In the genomic region with DNA sequence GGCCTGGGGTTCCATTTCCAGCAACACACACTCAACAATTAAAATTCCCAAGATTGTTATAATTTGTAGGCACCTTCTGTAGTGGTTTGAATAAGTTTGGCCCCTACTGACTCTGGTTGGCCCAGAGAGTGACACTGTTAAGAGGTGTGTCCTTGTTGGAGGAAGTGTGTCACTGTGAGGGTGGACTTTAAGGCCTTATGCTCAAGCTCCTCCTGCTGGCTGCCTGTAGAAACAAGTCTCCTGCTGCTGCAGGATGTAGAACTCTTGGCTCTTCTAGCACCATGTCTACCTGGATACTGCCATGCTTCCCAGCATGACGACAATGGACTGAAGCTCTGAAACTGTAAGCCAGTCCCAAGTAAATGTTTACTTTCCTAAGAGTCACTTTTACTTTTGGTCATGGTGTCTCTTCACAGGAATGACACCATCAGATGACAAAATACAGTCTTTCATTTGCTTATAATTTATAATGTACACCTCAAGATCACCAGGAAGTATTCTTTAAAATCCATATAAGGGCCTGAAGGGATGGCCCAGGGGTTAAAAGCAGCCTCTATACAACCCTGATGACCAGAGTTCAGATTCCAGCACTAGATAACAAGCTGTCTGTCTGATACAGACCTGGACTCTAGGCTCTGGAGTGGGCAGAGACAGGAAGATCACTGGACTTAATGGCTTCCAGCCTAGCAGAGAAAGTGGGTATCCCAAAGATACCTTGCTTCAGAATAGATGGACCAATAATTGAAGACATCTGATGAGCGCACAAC, we compare ENCODE assay signal across 14 mouse cellular contexts. TPM values are rescaled to one million over a fixed set of nuclear protein-coding genes. Genes with fewer than 3 reads are reported as not detected.
DNase-seq lines count a peak whose midpoint lies in the region; ATAC-seq and TF ChIP-seq lines count a peak whose summit lies in the region.
"Had no signal": no experiment of that assay in that cellular context is flagged by ENCODE, and none has a peak within 500 bp of the region (broad histone marks: within the 10 kb centered on the region; RNA-seq: fewer than 3 reads in every experiment).

No protein-coding gene starts in this region.

- H3K36me3 ChIP-seq in liver, adult 2 months (ENCODE audit: control insufficient read depth, insufficient read depth, low read length): peaks cover 71% of the 10 kb centered on the region
- peaks cover 69% of the 10 kb centered on the region for H3K36me3 ChIP-seq in liver, embryonic 11.5 days (ENCODE audit: control insufficient read depth, insufficient read depth, low read length)
- peaks cover 71% of the 10 kb centered on the region for H3K36me3 ChIP-seq in liver, embryonic 14.5 days (replicated peaks; ENCODE audit: control insufficient read depth, insufficient read depth, low read depth)

- intact Hi-C loops in left cerebral cortex, postnatal 14 days (cut with DNase I): no loop called here

- TF ChIP-seq POLR2A in liver, adult 2 months (IDR thresholded peaks at IDR 0.05; ENCODE audit: extremely low read depth, insufficient read depth, low read length): no peak

- H3K27me3 ChIP-seq in liver, adult 2 months (ENCODE audit: control insufficient read depth, insufficient read depth, low read length): no peaks in the 10 kb centered on the region
- no peaks in the 10 kb centered on the region for H3K27me3 ChIP-seq in liver, embryonic 11.5 days (replicated peaks; ENCODE audit: control insufficient read depth, insufficient read depth, low read length)
- no peaks in the 10 kb centered on the region for H3K27me3 ChIP-seq in liver, embryonic 14.5 days (ENCODE audit: control insufficient read depth, insufficient read depth, low read length)
- H3K27me3 ChIP-seq: embryonic facial prominence, embryonic 13.5 days; lung, embryonic 15.5 days had no signal

- no peak for DNase-seq in liver, adult 2 months (ENCODE audit: extremely low read depth, low read depth, low spot score)
- DNase-seq in liver, embryonic 11.5 days (ENCODE audit: low spot score): no peak
- peak; percentile 23 to 32 for DNase-seq in B cell, adult 2 months
- DNase-seq in MEL-GATA-1-ER (ENCODE audit: extremely low read depth, low read depth): peak; percentile 26
- no peak for DNase-seq in liver, embryonic 14.5 days (ENCODE audit: low read depth in 3 of 3, low spot score in 3 of 3)
- no peak for DNase-seq in urinary bladder, adult 2 months (ENCODE audit: low spot score)
- no peak for DNase-seq in left cerebral cortex, postnatal 14 days (ENCODE audit: low spot score in 2 of 2)
- DNase-seq in ovary, postnatal 14 days (ENCODE audit: low spot score): no peak
- DNase-seq: adrenal gland, postnatal 25 days; cerebellum, postnatal 14 days; kidney, postnatal 10 days had no signal

- H3K9me3 ChIP-seq in liver, embryonic 11.5 days (ENCODE audit: control insufficient read depth, low read length): no peaks in the 10 kb centered on the region
- H3K9me3 ChIP-seq in liver, embryonic 14.5 days (ENCODE audit: control insufficient read depth, low read length): no peaks in the 10 kb centered on the region
- H3K9me3 ChIP-seq: embryonic facial prominence, embryonic 13.5 days; lung, embryonic 15.5 days had no signal

- H3K4me2 ChIP-seq in liver, embryonic 11.5 days: no peak overlapping the region
- no peak overlapping the region for H3K4me2 ChIP-seq in liver, embryonic 14.5 days (ENCODE audit: low read depth)
- H3K4me2 ChIP-seq: embryonic facial prominence, embryonic 13.5 days; lung, embryonic 15.5 days had no signal

- no peak for ATAC-seq in liver, embryonic 11.5 days (replicated peaks; ENCODE audit: low FRiP score)
- ATAC-seq in liver, embryonic 14.5 days (ENCODE audit: insufficient read depth): no peak
- ATAC-seq: forebrain, embryonic 16.5 days had no signal

- no peak for TF ChIP-seq EP300 in liver, embryonic 14.5 days (IDR thresholded peaks at IDR 0.05; ENCODE audit: low read depth)

- H3K79me2 ChIP-seq in liver, adult 2 months (ENCODE audit: control insufficient read depth, insufficient read depth, low read length): peaks cover 13% of the 10 kb centered on the region

- 71% methylated on average over 2 of the region's 2 CpGs for WGBS in liver, adult 2 months
- 95% methylated on average over 2 of the region's 2 CpGs for WGBS in liver, embryonic 11.5 days
- 79% methylated on average over 2 of the region's 2 CpGs for WGBS in liver, embryonic 14.5 days (ENCODE audit: insufficient replicate concordance)

- H3K27ac ChIP-seq in liver, adult 2 months (replicated peaks; ENCODE audit: insufficient read depth, low read depth, low read length): no peak overlapping the region
- no peak overlapping the region for H3K27ac ChIP-seq in liver, embryonic 11.5 days (ENCODE audit: low read depth, low read length)
- H3K27ac ChIP-seq in liver, embryonic 14.5 days: no peak overlapping the region
- H3K27ac ChIP-seq: embryonic facial prominence, embryonic 13.5 days; lung, embryonic 15.5 days had no signal

- no peak overlapping the region for H3K9ac ChIP-seq in liver, adult 2 months (ENCODE audit: low read depth, low read length)
- H3K9ac ChIP-seq in liver, embryonic 11.5 days (ENCODE audit: low read depth, low read length): no peak overlapping the region
- H3K9ac ChIP-seq in liver, embryonic 14.5 days (replicated peaks): no peak overlapping the region
- H3K9ac ChIP-seq: embryonic facial prominence, embryonic 13.5 days; lung, embryonic 15.5 days had no signal

- no peak overlapping the region for H3K4me3 ChIP-seq in liver, adult 2 months (ENCODE audit: insufficient read depth, low read depth, low read length)
- H3K4me3 ChIP-seq in liver, embryonic 11.5 days (ENCODE audit: low read depth, low read length): no peak overlapping the region
- no peak overlapping the region for H3K4me3 ChIP-seq in liver, embryonic 14.5 days (ENCODE audit: insufficient read depth in 1 of 2, low read depth in 2 of 2, low read length in 2 of 2)
- H3K4me3 ChIP-seq: embryonic facial prominence, embryonic 13.5 days; lung, embryonic 15.5 days had no signal

- peaks cover 7% of the 10 kb centered on the region; the same call in 1 of the 2 replicates for H3K4me1 ChIP-seq in liver, adult 2 months (ENCODE audit: control insufficient read depth, insufficient read depth, low read length)
- H3K4me1 ChIP-seq in liver, embryonic 11.5 days (replicated peaks; ENCODE audit: control insufficient read depth, insufficient read depth, low read length): 0 out of 2 replicates have a peak, but pooled peaks cover 3% of the 10 kb centered on the region
- no peaks in the 10 kb centered on the region for H3K4me1 ChIP-seq in liver, embryonic 14.5 days (replicated peaks; ENCODE audit: control insufficient read depth in 2 of 2, insufficient read depth in 2 of 2, low read length in 1 of 2)

- TF ChIP-seq CTCF in liver, adult 2 months (IDR thresholded peaks at IDR 0.05; ENCODE audit: low read depth, low read length): peak; percentile 7; the same call in 1 of the 2 replicates
- peak; percentile 47 for TF ChIP-seq CTCF in liver, embryonic 14.5 days (IDR thresholded peaks at IDR 0.05; ENCODE audit: low read depth)

RNA-seq across cellular contexts. Expression of a gene that starts 6.9 kb away (rescaled TPM):
- total RNA-seq in liver, adult 2 months (2014; rRNA removed): 72.3 and 84.0 TPM in 2 replicates
- polyA plus RNA-seq in liver, adult 2 months (2012; rRNA removed): 379 and 468 TPM in 2 replicates
- 811 and 834 TPM in 2 replicates for polyA plus RNA-seq in liver, embryonic 11.5 days (2014; fragmentation: Nextera tagmentation; extraction: Ambion mirVana)
- polyA plus RNA-seq in liver, embryonic 14.5 days (2012; rRNA removed): 32.6 and 58.5 TPM in 2 replicates
- 419 and 440 TPM in 2 replicates for polyA plus RNA-seq in liver, embryonic 14.5 days (2014; fragmentation: Nextera tagmentation; extraction: Ambion mirVana)
- 139 and 155 TPM in 2 replicates for polyA plus RNA-seq in urinary bladder, adult 2 months (2012; rRNA removed)
- total RNA-seq in left cerebral cortex, postnatal 14 days (2021): 100 to 1,000 TPM; 296 to 310 TPM

RNA-seq across cellular contexts. Expression of a gene that starts 27.7 kb away (rescaled TPM):
- total RNA-seq in liver, adult 2 months (2014; rRNA removed): 9.8 and 13.0 TPM in 2 replicates
- 13.3 and 15.2 TPM in 2 replicates for polyA plus RNA-seq in liver, adult 2 months (2012; rRNA removed)
- polyA plus RNA-seq in liver, embryonic 11.5 days (2014; fragmentation: Nextera tagmentation; extraction: Ambion mirVana): 16.1 and 18.0 TPM in 2 replicates
- 3.7 and 4.0 TPM in 2 replicates for polyA plus RNA-seq in liver, embryonic 14.5 days (2012; rRNA removed)
- 6.9 and 7.9 TPM in 2 replicates for polyA plus RNA-seq in liver, embryonic 14.5 days (2014; fragmentation: Nextera tagmentation; extraction: Ambion mirVana)
- 9.6 and 10.8 TPM in 2 replicates for polyA plus RNA-seq in urinary bladder, adult 2 months (2012; rRNA removed)
- 1 to 10 TPM; 6.6 to 7.6 TPM for total RNA-seq in left cerebral cortex, postnatal 14 days (2021)

RNA-seq across cellular contexts. Expression of a gene that starts 27.8 kb away (rescaled TPM):
- 15.2 and 21.0 TPM in 2 replicates for total RNA-seq in liver, adult 2 months (2014; rRNA removed)
- 14.4 and 15.8 TPM in 2 replicates for polyA plus RNA-seq in liver, adult 2 months (2012; rRNA removed)
- polyA plus RNA-seq in liver, embryonic 11.5 days (2014; fragmentation: Nextera tagmentation; extraction: Ambion mirVana): 59.7 and 64.9 TPM in 2 replicates
- polyA plus RNA-seq in liver, embryonic 14.5 days (2012; rRNA removed): 11.3 and 11.7 TPM in 2 replicates
- polyA plus RNA-seq in liver, embryonic 14.5 days (2014; fragmentation: Nextera tagmentation; extraction: Ambion mirVana): 16.9 and 20.5 TPM in 2 replicates
- polyA plus RNA-seq in urinary bladder, adult 2 months (2012; rRNA removed): 25.0 and 29.8 TPM in 2 replicates
- total RNA-seq in left cerebral cortex, postnatal 14 days (2021): 10 to 100 TPM; 66.7 to 72.3 TPM

RNA-seq across cellular contexts. Expression of a gene that starts 38.0 kb away (rescaled TPM):
- 0.83 and 1.4 TPM in 2 replicates for total RNA-seq in liver, adult 2 months (2014; rRNA removed)
- 0.23 and 0.51 TPM in 2 replicates for polyA plus RNA-seq in liver, adult 2 months (2012; rRNA removed)
- polyA plus RNA-seq in liver, embryonic 11.5 days (2014; fragmentation: Nextera tagmentation; extraction: Ambion mirVana): 27.8 and 28.9 TPM in 2 replicates
- 8.7 and 9.4 TPM in 2 replicates for polyA plus RNA-seq in liver, embryonic 14.5 days (2012; rRNA removed)
- 10.7 and 13.9 TPM in 2 replicates for polyA plus RNA-seq in liver, embryonic 14.5 days (2014; fragmentation: Nextera tagmentation; extraction: Ambion mirVana)
- polyA plus RNA-seq in urinary bladder, adult 2 months (2012; rRNA removed): 2.1 and 2.4 TPM in 2 replicates
- 1 to 10 TPM; 1.1 to 1.3 TPM for total RNA-seq in left cerebral cortex, postnatal 14 days (2021)

RNA-seq across cellular contexts. Expression of a gene that starts 38.1 kb away (rescaled TPM):
- total RNA-seq in liver, adult 2 months (2014; rRNA removed): 13.9 and 14.6 TPM in 2 replicates
- polyA plus RNA-seq in liver, adult 2 months (2012; rRNA removed): 30.0 and 32.7 TPM in 2 replicates
- 90.1 and 95.4 TPM in 2 replicates for polyA plus RNA-seq in liver, embryonic 11.5 days (2014; fragmentation: Nextera tagmentation; extraction: Ambion mirVana)
- 29.6 and 32.6 TPM in 2 replicates for polyA plus RNA-seq in liver, embryonic 14.5 days (2012; rRNA removed)
- polyA plus RNA-seq in liver, embryonic 14.5 days (2014; fragmentation: Nextera tagmentation; extraction: Ambion mirVana): 38.5 and 39.0 TPM in 2 replicates
- polyA plus RNA-seq in urinary bladder, adult 2 months (2012; rRNA removed): 71.2 and 84.0 TPM in 2 replicates
- total RNA-seq in left cerebral cortex, postnatal 14 days (2021): 100 to 1,000 TPM; 105 to 108 TPM

Comparison
In these comparisons a context has a peak if more than half of its experiments do, and no peak if none do; other contexts are left out.
1. DNase-seq: peak in B cell, adult 2 months (2 of 2) and MEL-GATA-1-ER (single experiment); none in liver, adult 2 months (single experiment), liver, embryonic 11.5 days (single experiment), liver, embryonic 14.5 days (0 of 3), urinary bladder, adult 2 months (single experiment), left cerebral cortex, postnatal 14 days (0 of 2) and ovary, postnatal 14 days (single experiment).